Mouse (Mus musculus): ENCODE measurements around the gene Amdhd2. TPM values are rescaled to one million over a fixed set of nuclear protein-coding genes. Genes with fewer than 3 reads are reported as not detected.

Gene Amdhd2
- polyA plus RNA-seq, 1 experiment from 2014 or later = 31.1 TPM

- Histone ChIP-seq H3K9me3 (replicated peaks; ENCODE audit: control insufficient read depth, low read length, poor library complexity, severe bottlenecking) (no peaks in the 10 kb centered on the region), H3K9ac (ENCODE audit: low read depth, low read length) (no peak overlapping the region), H3K27me3 (ENCODE audit: control insufficient read depth, insufficient read depth, low read depth, low read length) (no peaks in the 10 kb centered on the region), H3K4me3 (ENCODE audit: low read depth, low read length) (peak overlapping the region; percentile 75; the same call in 1 of the 2 replicates), H3K4me1 (ENCODE audit: control insufficient read depth, insufficient read depth, low read length) (peaks cover 33% of the 10 kb centered on the region), H3K36me3 (ENCODE audit: control insufficient read depth, insufficient read depth, low read length) (no peaks in the 10 kb centered on the region), H3K4me2 (ENCODE audit: low read length) (peak overlapping the region; percentile 82; the same call in 1 of the 2 replicates), H3K27ac (ENCODE audit: low read length) (no peak overlapping the region)
- no peak for ATAC-seq
- 88% methylated on average over 6 of the region's 6 CpGs for WGBS
Observed at GRCm38 (mm10) chr17:24167120-24167519, 3.6 kb upstream of the Amdhd2 start.

- H3K4me3 ChIP-seq (ENCODE audit: low read depth, low read length) = no peak overlapping the region
- no peak for ATAC-seq
- peaks cover 27% of the 10 kb centered on the region for H3K4me1 ChIP-seq (ENCODE audit: control insufficient read depth, insufficient read depth, low read length)
- H3K9ac ChIP-seq (ENCODE audit: low read depth, low read length) = no peak overlapping the region
- H3K27me3 ChIP-seq (ENCODE audit: control insufficient read depth, insufficient read depth, low read depth, low read length) = no peaks in the 10 kb centered on the region
- H3K4me2 ChIP-seq (ENCODE audit: low read length) = no peak overlapping the region
- H3K9me3 ChIP-seq (replicated peaks; ENCODE audit: control insufficient read depth, low read length, poor library complexity, severe bottlenecking) = no peaks in the 10 kb centered on the region
- no peak overlapping the region for H3K27ac ChIP-seq (ENCODE audit: low read length)
- 83% methylated on average over 9 of the region's 11 CpGs for WGBS
- H3K36me3 ChIP-seq (ENCODE audit: control insufficient read depth, insufficient read depth, low read length) = no peaks in the 10 kb centered on the region
Observed at GRCm38 (mm10) chr17:24164566-24165259, 1.1 kb upstream of the Amdhd2 start.

GRCm38 (mm10) chr17:24162584-24163175, 886 bp downstream of the Amdhd2 start:
- Histone ChIP-seq H3K36me3 (ENCODE audit: control insufficient read depth, insufficient read depth, low read length) (peaks cover 3% of the 10 kb centered on the region; the same call in 1 of the 2 replicates), H3K4me3 (ENCODE audit: low read depth, low read length) (peak overlapping the region; percentile 78), H3K9me3 (replicated peaks; ENCODE audit: control insufficient read depth, low read length, poor library complexity, severe bottlenecking) (no peaks in the 10 kb centered on the region), H3K9ac (ENCODE audit: low read depth, low read length) (peak overlapping the region; percentile 89), H3K4me1 (ENCODE audit: control insufficient read depth, insufficient read depth, low read length) (peaks cover 20% of the 10 kb centered on the region), H3K27ac (ENCODE audit: low read length) (peak overlapping the region; percentile 86), H3K27me3 (ENCODE audit: control insufficient read depth, insufficient read depth, low read depth, low read length) (no peaks in the 10 kb centered on the region), H3K4me2 (ENCODE audit: low read length) (peak overlapping the region; percentile 91)
- 32% methylated on average over 17 of the region's 17 CpGs for WGBS
- ATAC-seq = peak; percentile 43

- ATAC-seq = no peak
- no peak overlapping the region for H3K4me3 ChIP-seq (ENCODE audit: low read depth, low read length)
- no peak overlapping the region for H3K9ac ChIP-seq (ENCODE audit: low read depth, low read length)
- no peaks in the 10 kb centered on the region for H3K9me3 ChIP-seq (replicated peaks; ENCODE audit: control insufficient read depth, low read length, poor library complexity, severe bottlenecking)
- H3K27ac ChIP-seq (ENCODE audit: low read length) = no peak overlapping the region
- H3K4me2 ChIP-seq (ENCODE audit: low read length) = no peak overlapping the region
- peaks cover 8% of the 10 kb centered on the region for H3K4me1 ChIP-seq (ENCODE audit: control insufficient read depth, insufficient read depth, low read length)
- 82% methylated on average over 5 of the region's 5 CpGs for WGBS
- H3K27me3 ChIP-seq (ENCODE audit: control insufficient read depth, insufficient read depth, low read depth, low read length) = no peaks in the 10 kb centered on the region
- H3K36me3 ChIP-seq (ENCODE audit: control insufficient read depth, insufficient read depth, low read length) = peaks cover 6% of the 10 kb centered on the region; the same call in 1 of the 2 replicates
Observed at GRCm38 (mm10) chr17:24161466-24161865, 2.1 kb downstream of the Amdhd2 start.

GRCm38 (mm10) chr17:24157526-24157925, 6.0 kb downstream of the Amdhd2 start:
- no peaks in the 10 kb centered on the region for H3K27me3 ChIP-seq (ENCODE audit: control insufficient read depth, insufficient read depth, low read depth, low read length)
- WGBS = 95% methylated on average over 4 of the region's 4 CpGs
- H3K9me3 ChIP-seq (replicated peaks; ENCODE audit: control insufficient read depth, low read length, poor library complexity, severe bottlenecking) = no peaks in the 10 kb centered on the region
- peaks cover 10% of the 10 kb centered on the region; the same call in 1 of the 2 replicates for H3K36me3 ChIP-seq (ENCODE audit: control insufficient read depth, insufficient read depth, low read length)
- peaks cover under 1% of the 10 kb centered on the region; the same call in 1 of the 2 replicates for H3K4me1 ChIP-seq (ENCODE audit: control insufficient read depth, insufficient read depth, low read length)
- no peak overlapping the region for H3K9ac ChIP-seq (ENCODE audit: low read depth, low read length)
- H3K4me3 ChIP-seq (ENCODE audit: low read depth, low read length) = no peak overlapping the region
- no peak for ATAC-seq
- H3K4me2 ChIP-seq (ENCODE audit: low read length) = no peak overlapping the region
- H3K27ac ChIP-seq (ENCODE audit: low read length) = no peak overlapping the region

GRCm38 (mm10) chr17:24157121-24157520, 6.4 kb downstream of the Amdhd2 start:
- H3K27me3 ChIP-seq (ENCODE audit: control insufficient read depth, insufficient read depth, low read depth, low read length) = no peaks in the 10 kb centered on the region
- H3K4me2 ChIP-seq (ENCODE audit: low read length) = no peak overlapping the region
- H3K27ac ChIP-seq (ENCODE audit: low read length) = no peak overlapping the region
- H3K4me3 ChIP-seq (ENCODE audit: low read depth, low read length) = no peak overlapping the region
- WGBS = 88% methylated on average over 6 of the region's 6 CpGs
- peaks cover 10% of the 10 kb centered on the region; the same call in 1 of the 2 replicates for H3K36me3 ChIP-seq (ENCODE audit: control insufficient read depth, insufficient read depth, low read length)
- no peaks in the 10 kb centered on the region; the same call in 1 of the 2 replicates for H3K4me1 ChIP-seq (ENCODE audit: control insufficient read depth, insufficient read depth, low read length)
- H3K9me3 ChIP-seq (replicated peaks; ENCODE audit: control insufficient read depth, low read length, poor library complexity, severe bottlenecking) = no peaks in the 10 kb centered on the region
- no peak for ATAC-seq
- no peak overlapping the region for H3K9ac ChIP-seq (ENCODE audit: low read depth, low read length)

GRCm38 (mm10) chr17:24156394-24156793, 7.2 kb downstream of the Amdhd2 start:
- ATAC-seq = no peak
- H3K9me3 ChIP-seq (replicated peaks; ENCODE audit: control insufficient read depth, low read length, poor library complexity, severe bottlenecking) = no peaks in the 10 kb centered on the region
- no peak overlapping the region for H3K4me2 ChIP-seq (ENCODE audit: low read length)
- H3K27me3 ChIP-seq (ENCODE audit: control insufficient read depth, insufficient read depth, low read depth, low read length) = no peaks in the 10 kb centered on the region
- H3K9ac ChIP-seq (ENCODE audit: low read depth, low read length) = no peak overlapping the region
- H3K36me3 ChIP-seq (ENCODE audit: control insufficient read depth, insufficient read depth, low read length) = peaks cover 10% of the 10 kb centered on the region; the same call in 1 of the 2 replicates
- no peak overlapping the region for H3K4me3 ChIP-seq (ENCODE audit: low read depth, low read length)
- no peak overlapping the region for H3K27ac ChIP-seq (ENCODE audit: low read length)
- peaks cover 3% of the 10 kb centered on the region; the same call in 1 of the 2 replicates for H3K4me1 ChIP-seq (ENCODE audit: control insufficient read depth, insufficient read depth, low read length)
- 85% methylated on average over 3 of the region's 3 CpGs for WGBS

GRCm38 (mm10) chr17:24155742-24156141, 7.8 kb downstream of the Amdhd2 start:
- WGBS = 92% methylated on average over 9 of the region's 9 CpGs
- no peaks in the 10 kb centered on the region for H3K27me3 ChIP-seq (ENCODE audit: control insufficient read depth, insufficient read depth, low read depth, low read length)
- no peak overlapping the region for H3K27ac ChIP-seq (ENCODE audit: low read length)
- H3K9me3 ChIP-seq (replicated peaks; ENCODE audit: control insufficient read depth, low read length, poor library complexity, severe bottlenecking) = no peaks in the 10 kb centered on the region
- no peak for ATAC-seq
- H3K4me2 ChIP-seq (ENCODE audit: low read length) = no peak overlapping the region
- no peak overlapping the region for H3K9ac ChIP-seq (ENCODE audit: low read depth, low read length)
- no peak overlapping the region for H3K4me3 ChIP-seq (ENCODE audit: low read depth, low read length)
- H3K36me3 ChIP-seq (ENCODE audit: control insufficient read depth, insufficient read depth, low read length) = peaks cover 10% of the 10 kb centered on the region; the same call in 1 of the 2 replicates
- H3K4me1 ChIP-seq (ENCODE audit: control insufficient read depth, insufficient read depth, low read length) = peaks cover 3% of the 10 kb centered on the region; the same call in 1 of the 2 replicates

- no peak for ATAC-seq
- peaks cover 10% of the 10 kb centered on the region; the same call in 1 of the 2 replicates for H3K36me3 ChIP-seq (ENCODE audit: control insufficient read depth, insufficient read depth, low read length)
- H3K27me3 ChIP-seq (ENCODE audit: control insufficient read depth, insufficient read depth, low read depth, low read length) = no peaks in the 10 kb centered on the region
- no peaks in the 10 kb centered on the region for H3K9me3 ChIP-seq (replicated peaks; ENCODE audit: control insufficient read depth, low read length, poor library complexity, severe bottlenecking)
- no peak overlapping the region for H3K27ac ChIP-seq (ENCODE audit: low read length)
- H3K4me3 ChIP-seq (ENCODE audit: low read depth, low read length) = no peak overlapping the region
- H3K4me1 ChIP-seq (ENCODE audit: control insufficient read depth, insufficient read depth, low read length) = peaks cover 3% of the 10 kb centered on the region; the same call in 1 of the 2 replicates
- H3K9ac ChIP-seq (ENCODE audit: low read depth, low read length) = no peak overlapping the region
- H3K4me2 ChIP-seq (ENCODE audit: low read length) = no peak overlapping the region
- 78% methylated on average over 3 of the region's 3 CpGs for WGBS
Observed at GRCm38 (mm10) chr17:24154463-24154862, 9.1 kb downstream of the Amdhd2 start.

All from midbrain, embryonic 16.5 days (tissue).